Comparison of ENCODE assay signal across 8 mouse cellular contexts in the genomic region with DNA sequence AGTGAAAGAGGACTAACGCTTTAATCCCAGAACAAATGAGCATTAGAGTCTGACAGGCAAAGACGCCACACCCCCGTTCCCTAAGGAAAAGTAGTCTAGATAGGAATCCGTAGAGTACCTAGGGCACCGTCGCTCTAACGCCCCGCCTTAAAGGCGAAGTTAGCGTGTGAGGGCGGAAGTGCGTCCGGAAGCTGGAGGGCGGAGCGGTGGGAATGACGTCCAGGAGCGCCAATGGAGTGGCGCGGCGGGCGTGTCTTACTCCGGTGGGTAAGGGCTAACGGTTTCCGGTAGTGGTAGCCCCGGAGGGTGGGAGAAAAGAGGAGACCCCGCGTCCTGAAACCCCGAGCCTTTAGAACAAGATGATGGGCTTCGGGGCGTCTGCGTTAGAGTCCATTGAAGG. TPM values are rescaled to one million over a fixed set of nuclear protein-coding genes. Genes with fewer than 3 reads are reported as not detected.
DNase-seq lines count a peak whose midpoint lies in the region; ATAC-seq and TF ChIP-seq lines count a peak whose summit lies in the region.

Gene Ppp1r35 (plus strand): TSS at position 215 of the 400 bp plus-strand sequence.

- under 1% methylated on average over 31 of the region's 31 CpGs for WGBS in forebrain, embryonic 10.5 days
- 0% methylated on average over 31 of the region's 31 CpGs for WGBS in heart, embryonic 15.5 days
- under 1% methylated on average over 31 of the region's 31 CpGs for WGBS in liver, embryonic 14.5 days (ENCODE audit: insufficient replicate concordance)
- 0% methylated on average over 31 of the region's 31 CpGs for WGBS in neural tube, embryonic 11.5 days
- under 1% methylated on average over 31 of the region's 31 CpGs for WGBS in stomach, postnatal 0 days

- peaks cover 46% of the 10 kb centered on the region for H3K4me1 ChIP-seq in forebrain, embryonic 10.5 days
- H3K4me1 ChIP-seq in heart, embryonic 15.5 days (replicated peaks) = peaks cover 44% of the 10 kb centered on the region
- peaks cover 19 to 25% of the 10 kb centered on the region in 2 experiments for H3K4me1 ChIP-seq in liver, embryonic 14.5 days (replicated peaks; ENCODE audit: control insufficient read depth in 2 of 2, insufficient read depth in 2 of 2, low read length in 1 of 2)
- peaks cover 15% of the 10 kb centered on the region for H3K4me1 ChIP-seq in neural tube, embryonic 11.5 days (ENCODE audit: control insufficient read depth, insufficient read depth, low read length)
- 0 out of 2 replicates have a peak, but pooled peaks cover 2% of the 10 kb centered on the region for H3K4me1 ChIP-seq in stomach, postnatal 0 days (replicated peaks; ENCODE audit: control insufficient read depth, insufficient read depth)

- no peaks in the 10 kb centered on the region for H3K27me3 ChIP-seq in forebrain, embryonic 10.5 days (ENCODE audit: poor library complexity, severe bottlenecking)
- no peaks in the 10 kb centered on the region for H3K27me3 ChIP-seq in heart, embryonic 15.5 days
- no peaks in the 10 kb centered on the region for H3K27me3 ChIP-seq in liver, embryonic 14.5 days (ENCODE audit: control insufficient read depth, insufficient read depth, low read length)
- no peaks in the 10 kb centered on the region for H3K27me3 ChIP-seq in neural tube, embryonic 11.5 days (ENCODE audit: control insufficient read depth, insufficient read depth, low read length)
- no peaks in the 10 kb centered on the region for H3K27me3 ChIP-seq in stomach, postnatal 0 days (ENCODE audit: control insufficient read depth, insufficient read depth, low read length)

- peak within 1 kb of the TSS; percentile 89 for H3K9ac ChIP-seq in heart, embryonic 15.5 days
- peak within 1 kb of the TSS; percentile 97 for H3K9ac ChIP-seq in liver, embryonic 14.5 days (replicated peaks)
- H3K9ac ChIP-seq in neural tube, embryonic 11.5 days (ENCODE audit: low read length) = peak within 1 kb of the TSS; percentile 94
- H3K9ac ChIP-seq in stomach, postnatal 0 days (ENCODE audit: low read length) = peak within 1 kb of the TSS; percentile 82

- peak within 1 kb of the TSS; percentile 95 for H3K27ac ChIP-seq in forebrain, embryonic 10.5 days
- H3K27ac ChIP-seq in heart, embryonic 15.5 days = peak within 1 kb of the TSS; percentile 87
- H3K27ac ChIP-seq in liver, embryonic 14.5 days = peak within 1 kb of the TSS; percentile 82
- peak within 1 kb of the TSS; percentile 83 for H3K27ac ChIP-seq in neural tube, embryonic 11.5 days (ENCODE audit: low read depth, low read length)
- peak within 1 kb of the TSS; percentile 84 for H3K27ac ChIP-seq in stomach, postnatal 0 days (replicated peaks)

- H3K9me3 ChIP-seq in forebrain, embryonic 10.5 days = no peaks in the 10 kb centered on the region
- H3K9me3 ChIP-seq in heart, embryonic 15.5 days (replicated peaks) = no peaks in the 10 kb centered on the region
- no peaks in the 10 kb centered on the region for H3K9me3 ChIP-seq in liver, embryonic 14.5 days (ENCODE audit: control insufficient read depth, low read length)
- H3K9me3 ChIP-seq in neural tube, embryonic 11.5 days (ENCODE audit: control insufficient read depth, low read length) = no peaks in the 10 kb centered on the region
- no peaks in the 10 kb centered on the region for H3K9me3 ChIP-seq in stomach, postnatal 0 days (ENCODE audit: control insufficient read depth, low read length)

- TF ChIP-seq CTCF in liver, embryonic 14.5 days (IDR thresholded peaks at IDR 0.05; ENCODE audit: low read depth) = no peak
- no peak for TF ChIP-seq CTCF in stomach, postnatal 0 days (IDR thresholded peaks at IDR 0.05; ENCODE audit: low read depth)

- peak within 1 kb of the TSS; percentile 99 for H3K4me3 ChIP-seq in forebrain, embryonic 10.5 days
- peak within 1 kb of the TSS; percentile 80 for H3K4me3 ChIP-seq in heart, embryonic 15.5 days
- H3K4me3 ChIP-seq in liver, embryonic 14.5 days (ENCODE audit: insufficient read depth in 1 of 2, low read depth in 2 of 2, low read length in 2 of 2) = peak within 1 kb of the TSS; percentile 88 to 100
- peak within 1 kb of the TSS; percentile 98 for H3K4me3 ChIP-seq in neural tube, embryonic 11.5 days (ENCODE audit: low read depth, low read length)
- peak within 1 kb of the TSS; percentile 93 for H3K4me3 ChIP-seq in stomach, postnatal 0 days (ENCODE audit: low read depth, low read length)

- TF ChIP-seq EP300 in liver, embryonic 14.5 days (IDR thresholded peaks at IDR 0.05; ENCODE audit: low read depth) = no peak
- no peak for TF ChIP-seq EP300 in stomach, postnatal 0 days (optimal IDR thresholded peaks at IDR 0.05)

- ATAC-seq in heart, embryonic 15.5 days (replicated peaks; ENCODE audit: insufficient number of reproducible peaks, insufficient read depth, low FRiP score, low read depth) = peak; percentile 93
- peak; percentile 92 for ATAC-seq in liver, embryonic 14.5 days (ENCODE audit: insufficient read depth)
- ATAC-seq in neural tube, embryonic 11.5 days (ENCODE audit: insufficient read depth, low FRiP score, low TSS enrichment) = peak; percentile 96
- ATAC-seq in stomach, postnatal 0 days (ENCODE audit: low FRiP score, low TSS enrichment) = peak; percentile 93

- peak within 1 kb of the TSS; percentile 89 for H3K4me2 ChIP-seq in heart, embryonic 15.5 days
- peak within 1 kb of the TSS; percentile 97 for H3K4me2 ChIP-seq in liver, embryonic 14.5 days (ENCODE audit: low read depth)
- peak within 1 kb of the TSS; percentile 96 for H3K4me2 ChIP-seq in neural tube, embryonic 11.5 days (ENCODE audit: low read depth)
- H3K4me2 ChIP-seq in stomach, postnatal 0 days (replicated peaks; ENCODE audit: low read depth) = peak within 1 kb of the TSS; percentile 92

- peak; percentile 84 to 88 for DNase-seq in CD8-positive naive resting alpha-beta T cell, adult 2 months (ENCODE audit: low read depth in 2 of 2, low spot score in 2 of 2)
- DNase-seq in c-Kit-positive CD71-negative TER-119-negative erythroid progenitor cells, embryonic 14.5 days (ENCODE audit: low read depth) = peak; percentile 91
- DNase-seq in forebrain, embryonic 10.5 days (ENCODE audit: extremely low spot score, low spot score) = peak; percentile 97
- peak; percentile 97 to 98 for DNase-seq in kidney, postnatal 25 days
- DNase-seq in liver, embryonic 14.5 days (ENCODE audit: low read depth in 3 of 3, low spot score in 3 of 3) = peak; percentile 91 to 93 (median 92)
- peak; percentile 97 for DNase-seq in neural tube, embryonic 11.5 days (ENCODE audit: low spot score)
- peak; percentile 97 for DNase-seq in stomach, postnatal 0 days (ENCODE audit: low spot score)

- H3K36me3 ChIP-seq in forebrain, embryonic 10.5 days (replicated peaks) = peaks cover 37% of the 10 kb centered on the region
- H3K36me3 ChIP-seq in heart, embryonic 15.5 days = peaks cover 32% of the 10 kb centered on the region
- H3K36me3 ChIP-seq in liver, embryonic 14.5 days (replicated peaks; ENCODE audit: control insufficient read depth, insufficient read depth, low read depth) = peaks cover 34% of the 10 kb centered on the region
- peaks cover 8% of the 10 kb centered on the region for H3K36me3 ChIP-seq in neural tube, embryonic 11.5 days (ENCODE audit: control insufficient read depth, insufficient read depth, low read length)
- peaks cover 15% of the 10 kb centered on the region for H3K36me3 ChIP-seq in stomach, postnatal 0 days (ENCODE audit: control insufficient read depth, insufficient read depth, low read length)

RNA-seq across cellular contexts. Expression of gene Ppp1r35, which starts in this region (rescaled TPM):
- 47.5 and 49.2 TPM in 2 replicates for polyA plus RNA-seq in forebrain, embryonic 10.5 days (2016; fragmentation: Nextera tagmentation; extraction: Ambion mirVana)
- 21.1 and 25.5 TPM in 2 replicates for polyA plus RNA-seq in heart, embryonic 15.5 days (2015; fragmentation: Nextera tagmentation; extraction: Ambion mirVana)
- 22.8 and 23.1 TPM in 2 replicates for polyA plus RNA-seq in liver, embryonic 14.5 days (2012; rRNA removed)
- 25.5 and 27.0 TPM in 2 replicates for polyA plus RNA-seq in liver, embryonic 14.5 days (2014; fragmentation: Nextera tagmentation; extraction: Ambion mirVana)
- polyA plus RNA-seq in neural tube, embryonic 11.5 days (2014; fragmentation: Nextera tagmentation; extraction: Ambion mirVana) = 71.1 and 71.2 TPM in 2 replicates
- polyA plus RNA-seq in stomach, postnatal 0 days (2015; fragmentation: Nextera tagmentation; extraction: Ambion mirVana) = 16.8 and 17.2 TPM in 2 replicates

Comparison
In these comparisons a context has a peak if more than half of its experiments do, and no peak if none do; other contexts are left out.
1. Peak in every context shown above with its lines: DNase-seq, ATAC-seq, H3K4me3 ChIP-seq and H3K27ac ChIP-seq.